Mouse (Mus musculus) ES-E14 (cell line): ENCODE results near the gene Txndc2. TPM values are rescaled to one million over a fixed set of nuclear protein-coding genes. Genes with fewer than 3 reads are reported as not detected.
A peak's percentile ranks its signal among the peaks of the same experiment; 100 is the strongest.

Source experiments
- DNase-seq: peaks from one replicate; pipeline ENCODE4 v3.0.0-alpha.2; 2013; ENCODE audit warnings: low read depth, low spot score
- H3K27ac ChIP-seq: 2 replicates; pipeline ENCODE4 v1.5.1; 2012; ENCODE audit warnings: low read depth, mild to moderate bottlenecking, low read length, moderate library complexity, mixed read lengths; ENCODE audit not compliant: poor library complexity, insufficient read depth, severe bottlenecking
- H3K36me3 ChIP-seq: 2 replicates; pipeline ENCODE4 v1.6.1; 2012; ENCODE audit warnings: mild to moderate bottlenecking, low read length, moderate library complexity, mixed read lengths; ENCODE audit not compliant: control insufficient read depth, poor library complexity, insufficient read depth, severe bottlenecking
- H3K4me1 ChIP-seq, 2 experiments: fragments of 150-350 bp in 1 of 2; sonication (generic) in 1 of 2; 2 replicates each; pipeline ENCODE4 v1.6.1; 2012; ENCODE audit warnings: low read length in 2 of 2, mild to moderate bottlenecking in 1 of 2, mixed read lengths in 1 of 2; ENCODE audit not compliant: control insufficient read depth in 2 of 2, insufficient read depth in 2 of 2, poor library complexity in 1 of 2
- H3K4me3 ChIP-seq, 2 experiments: fragments of 150-350 bp in 1 of 2; sonication (generic) in 1 of 2; 2 replicates each; pipeline ENCODE4 v1.5.1; 2012; ENCODE audit warnings: low read length in 2 of 2, low read depth in 1 of 2, mild to moderate bottlenecking in 1 of 2, mixed read lengths in 1 of 2; ENCODE audit not compliant: insufficient read depth in 1 of 2, poor library complexity in 1 of 2, severe bottlenecking in 1 of 2
- H3K9ac ChIP-seq: 2 replicates; pipeline ENCODE4 v1.6.1; 2012; ENCODE audit warnings: low read depth, mild to moderate bottlenecking, low read length, mixed read lengths; ENCODE audit not compliant: poor library complexity, insufficient read depth, severe bottlenecking
- H3K9me3 ChIP-seq: fragments of 150-350 bp; sonication (generic); 2 replicates; pipeline ENCODE4 v1.6.1; 2012; ENCODE audit warnings: low read depth, mild to moderate bottlenecking, low read length; ENCODE audit not compliant: control insufficient read depth, insufficient read depth
- CHD2 ChIP-seq: IDR thresholded peaks from 2 replicates; pipeline ENCODE4 v1.6.1; 2014; ENCODE audit warnings: mild to moderate bottlenecking, low read depth, low read length, inconsistent platforms
- HCFC1 ChIP-seq: IDR thresholded peaks from 2 replicates; pipeline ENCODE4 v1.6.1; 2012; ENCODE audit warnings: low read length, inconsistent platforms, borderline replicate concordance; ENCODE audit not compliant: insufficient read depth
- MAFK ChIP-seq: IDR thresholded peaks from 2 replicates; pipeline ENCODE4 v1.6.1; 2014; ENCODE audit warnings: mild to moderate bottlenecking, low read depth, low read length, inconsistent platforms; ENCODE audit not compliant: insufficient read depth
- ZC3H11A ChIP-seq: IDR thresholded peaks from 2 replicates; pipeline ENCODE4 v1.6.1; 2012; ENCODE audit warnings: low read depth, mild to moderate bottlenecking, inconsistent platforms, low read length, borderline replicate concordance
- ZNF384 ChIP-seq: IDR thresholded peaks from 2 replicates; pipeline ENCODE4 v1.6.1; 2012; ENCODE audit warnings: low read depth, low read length, inconsistent platforms
- in situ Hi-C, 2 experiments: fragments of 600-800 bp; cut with MboI; formaldehyde crosslinking; loops; one replicate each; pipeline ENCODE4 v1.15.1; 2025; ENCODE audit warnings: low sequenced_read_pairs in 2 of 2, inconsistent platforms in 1 of 2; ENCODE audit not compliant: unreplicated experiment in 2 of 2
- total RNA-seq: library from RNA; depleted of rRNA; stranded (reverse); fragments of 300-350 nt; gene quantifications from 2 replicates; pipeline ENCODE4 v1.2.3, GENCODE M21; 2012

Gene Txndc2
- total RNA-seq, 1 experiment: 0.13 TPM

DNA sequence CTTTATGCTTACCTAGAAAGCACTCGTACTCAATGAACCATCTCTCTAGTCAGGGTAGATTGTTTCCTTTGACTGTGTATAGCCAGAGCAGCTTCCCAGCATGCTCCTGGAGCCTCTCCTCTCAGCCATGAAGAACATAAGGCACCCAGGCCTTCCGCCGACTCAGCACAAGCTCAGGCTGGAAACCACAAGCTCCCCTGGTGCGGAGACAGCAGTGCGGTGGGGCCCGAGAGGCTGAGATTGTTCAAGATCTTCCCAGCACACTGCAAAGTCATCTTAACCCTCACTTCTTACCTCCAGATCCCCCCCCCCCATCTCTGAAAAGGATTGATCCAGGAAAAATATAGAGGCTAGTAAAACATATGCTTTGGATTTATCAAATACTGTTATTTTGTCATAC is 8.6 kb upstream of the Txndc2 start:
- H3K36me3 ChIP-seq: no peaks in the 10 kb centered on the region
- TF ChIP-seq MAFK (peak; percentile 33; the same call in 1 of the 2 replicates), ZC3H11A (no peak)
- H3K27ac ChIP-seq: no peak overlapping the region
- no peak overlapping the region for H3K4me3 ChIP-seq
- in situ Hi-C loops: no loop called here
- peaks cover 11 to 17% of the 10 kb centered on the region in 2 experiments for H3K4me1 ChIP-seq
- H3K9me3 ChIP-seq: no peaks in the 10 kb centered on the region
- H3K9ac ChIP-seq: no peak overlapping the region
- DNase-seq: no peak

DNA sequence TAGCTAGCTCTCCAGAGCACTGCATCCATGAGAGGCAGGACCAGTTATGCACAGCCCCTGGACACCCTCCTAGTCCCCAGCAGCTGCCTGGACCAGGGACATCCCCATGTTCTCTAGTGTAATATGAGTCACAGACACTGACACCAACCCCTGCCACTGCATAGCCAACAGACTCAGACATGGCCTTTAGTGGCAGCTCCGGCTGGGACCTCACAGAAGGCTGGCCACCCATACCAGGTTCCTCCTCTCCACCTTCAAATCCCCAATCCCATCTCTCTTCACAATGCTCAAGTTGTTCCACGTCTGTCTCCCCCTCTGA is 7.2 kb upstream of the Txndc2 start:
- in situ Hi-C loops: no loop called here
- DNase-seq: no peak
- Histone ChIP-seq H3K4me3 (no peak overlapping the region), H3K27ac (no peak overlapping the region), H3K36me3 (no peaks in the 10 kb centered on the region), H3K9ac (no peak overlapping the region), H3K9me3 (no peaks in the 10 kb centered on the region), H3K4me1 (peaks cover 8 to 17% of the 10 kb centered on the region in 2 experiments)
- no peak for TF ChIP-seq ZC3H11A
- no peak for TF ChIP-seq ZNF384
- no peak for TF ChIP-seq CHD2
- no peak for TF ChIP-seq MAFK
- TF ChIP-seq HCFC1: no peak

DNA sequence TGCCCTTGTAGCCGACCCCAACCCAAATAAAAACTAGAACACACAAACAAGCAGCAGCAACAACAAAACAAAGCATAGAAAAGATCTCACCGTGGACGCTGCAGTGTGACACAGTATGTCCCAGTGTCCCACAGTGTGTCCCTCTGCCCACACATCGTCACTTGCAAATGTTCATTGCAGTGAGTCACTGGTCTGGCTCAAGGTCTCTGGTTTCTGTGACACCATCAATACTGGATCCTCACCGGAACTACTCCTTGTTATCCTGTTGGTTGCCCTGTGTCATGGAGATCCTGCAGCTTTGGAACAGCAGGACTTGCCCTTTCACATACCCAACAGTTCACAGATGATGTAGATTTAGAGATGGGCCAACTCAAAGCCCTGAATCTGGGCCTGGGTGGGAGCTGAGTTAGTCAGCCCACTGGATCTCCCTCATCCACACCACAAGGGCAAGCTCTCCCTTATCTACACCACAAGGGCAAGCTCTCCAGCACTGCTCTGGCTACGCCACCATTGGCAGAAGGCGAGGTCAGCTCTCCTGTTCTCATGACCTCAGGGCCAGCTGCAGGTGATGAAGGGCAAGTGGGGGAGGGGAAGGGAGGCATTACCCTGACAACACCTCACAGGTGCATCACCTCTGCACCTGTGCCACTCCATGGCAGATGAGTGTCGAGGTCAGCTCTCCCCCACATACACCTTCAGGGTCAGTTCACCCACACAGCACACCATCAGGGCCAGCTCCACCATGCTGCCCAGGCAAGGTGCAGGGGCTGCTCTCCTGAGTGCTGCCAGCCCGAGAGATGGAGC is 6.6 kb upstream of the Txndc2 start:
- Histone ChIP-seq H3K4me1 (peaks cover 8 to 17% of the 10 kb centered on the region in 2 experiments), H3K4me3 (no peak overlapping the region), H3K9me3 (no peaks in the 10 kb centered on the region), H3K9ac (no peak overlapping the region), H3K27ac (no peak overlapping the region), H3K36me3 (no peaks in the 10 kb centered on the region)
- in situ Hi-C loops: no loop called here
- TF ChIP-seq MAFK (no peak), ZC3H11A (no peak), HCFC1 (no peak), CHD2 (no peak), ZNF384 (no peak)
- DNase-seq: no peak

DNA sequence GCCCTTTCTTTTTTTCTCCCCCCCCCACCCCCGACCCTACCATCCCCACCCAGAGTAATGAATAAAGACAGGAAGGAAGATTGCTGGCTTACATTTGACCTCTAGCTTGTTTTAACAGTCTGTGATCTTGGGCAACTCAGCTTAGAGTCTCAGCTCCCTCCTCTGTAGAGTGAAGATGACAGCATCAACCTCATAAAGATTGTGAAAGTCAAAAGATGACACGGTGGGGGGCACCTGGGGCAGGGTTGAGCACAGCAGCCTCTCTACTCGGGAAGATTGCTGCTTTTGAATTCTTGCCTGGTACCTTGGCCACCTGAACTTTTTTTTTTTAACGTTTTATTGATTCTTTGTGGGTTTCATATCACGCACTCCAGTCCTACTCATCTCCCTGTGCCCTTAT is 6.0 kb upstream of the Txndc2 start:
- no peak for TF ChIP-seq MAFK
- H3K4me1 ChIP-seq: peaks cover 9 to 17% of the 10 kb centered on the region in 2 experiments
- in situ Hi-C loops: no loop called here
- DNase-seq: no peak
- no peak overlapping the region for H3K9ac ChIP-seq
- H3K27ac ChIP-seq: no peak overlapping the region
- no peak overlapping the region for H3K4me3 ChIP-seq
- H3K36me3 ChIP-seq: no peaks in the 10 kb centered on the region
- no peaks in the 10 kb centered on the region for H3K9me3 ChIP-seq

DNA sequence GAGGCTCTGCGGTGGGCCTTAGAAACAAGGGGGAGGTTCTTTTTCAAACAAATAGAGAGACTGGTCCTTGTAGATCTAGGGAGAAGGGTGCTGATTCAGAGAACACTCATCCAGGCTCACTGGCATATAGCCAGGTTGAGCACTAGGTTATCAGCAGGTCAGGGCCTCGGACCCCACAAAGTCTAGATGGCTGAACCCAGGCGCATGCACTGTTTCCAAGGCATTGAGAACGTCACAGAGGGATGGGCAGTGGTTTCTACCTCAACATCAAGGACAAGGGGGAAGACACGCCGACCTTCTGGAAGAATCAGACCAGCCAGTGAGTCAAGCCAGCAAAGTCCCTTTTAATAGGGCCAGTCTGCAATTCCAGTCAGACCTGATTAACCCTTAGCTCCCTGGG is 5.3 kb upstream of the Txndc2 start:
- H3K9ac ChIP-seq: no peak overlapping the region
- H3K4me1 ChIP-seq: peaks cover 9 to 17% of the 10 kb centered on the region in 2 experiments
- DNase-seq: no peak
- in situ Hi-C loops: no loop called here
- H3K4me3 ChIP-seq: no peak overlapping the region
- no peak; the same call in 1 of the 2 replicates for TF ChIP-seq ZNF384
- no peak for TF ChIP-seq MAFK
- no peak for TF ChIP-seq CHD2
- TF ChIP-seq ZC3H11A: no peak
- no peak for TF ChIP-seq HCFC1
- no peaks in the 10 kb centered on the region for H3K36me3 ChIP-seq
- H3K9me3 ChIP-seq: no peaks in the 10 kb centered on the region
- no peak overlapping the region for H3K27ac ChIP-seq
